Mouse (Mus musculus) forebrain, embryonic 15.5 days (tissue): ENCODE data around the gene Plekha5. TPM values are rescaled to one million over a fixed set of nuclear protein-coding genes. Genes with fewer than 3 reads are reported as not detected.
"Not testable (repeated sequence)": the region's sequence is repeated elsewhere in the genome, so short reads cannot be mapped to it uniquely, and the experiment has no call there.

Experiments used
- ATAC-seq: fragments of 200-750 bp; cut with Nextera tagmentation; replicated peaks from 2 replicates; pipeline ENCODE4 v1.8.0; 2017; ENCODE audit warnings: mild to moderate bottlenecking, moderate TSS enrichment, moderate library complexity
- H3K27ac ChIP-seq: fragments of 300-500 bp; sonication (generic); replicated peaks from 2 replicates; pipeline ENCODE4 v1.5.1; 2015; ENCODE audit warnings: mild to moderate bottlenecking, inconsistent platforms
- H3K27me3 ChIP-seq: fragments of 300-500 bp; sonication (generic); 2 replicates; pipeline ENCODE4 v1.6.1; 2015; ENCODE audit warnings: inconsistent platforms
- H3K36me3 ChIP-seq: fragments of 300-500 bp; sonication (generic); 2 replicates; pipeline ENCODE4 v1.6.1; 2015; ENCODE audit warnings: mild to moderate bottlenecking, inconsistent platforms
- H3K4me1 ChIP-seq: fragments of 300-500 bp; sonication (generic); 2 replicates; pipeline ENCODE4 v1.6.1; 2015; ENCODE audit warnings: inconsistent platforms
- H3K4me2 ChIP-seq: fragments of 300-500 bp; sonication (generic); replicated peaks from 2 replicates; pipeline ENCODE4 v1.6.1; 2015; ENCODE audit warnings: mild to moderate bottlenecking, inconsistent platforms
- H3K4me3 ChIP-seq: fragments of 300-500 bp; sonication (generic); 2 replicates; pipeline ENCODE4 v1.5.1; 2015; ENCODE audit warnings: mild to moderate bottlenecking, inconsistent platforms
- H3K9ac ChIP-seq: fragments of 300-500 bp; sonication (generic); replicated peaks from 2 replicates; pipeline ENCODE4 v1.6.1; 2015; ENCODE audit warnings: mild to moderate bottlenecking, inconsistent platforms
- H3K9me3 ChIP-seq: fragments of 300-500 bp; sonication (generic); 2 replicates; pipeline ENCODE4 v1.6.1; 2016; ENCODE audit warnings: inconsistent platforms
- WGBS: fragments of 180-500 bp; shearing (Covaris S2); methylation state at CpG from one replicate; pipeline ENCODE4 v1.1.7; 2015; ENCODE audit warnings: mixed read lengths; 5-methylcytosine and 5-hydroxymethylcytosine counted together
- polyA plus RNA-seq: library from polyadenylated mRNA; unstranded; fragments of >200 nt; fragmentation: Nextera tagmentation; extraction: Ambion mirVana; gene quantifications from 2 replicates; pipeline ENCODE4 v1.2.1, GENCODE M21; 2015

Plekha5 gene
- polyA plus RNA-seq, 1 experiment from 2014 or later = 32.7 TPM

- no peak overlapping the region for H3K4me3 ChIP-seq
- H3K36me3 ChIP-seq = no peaks in the 10 kb centered on the region
- 80% methylated on average over 3 of the region's 3 CpGs for WGBS
- no peak overlapping the region for H3K9ac ChIP-seq
- ATAC-seq = no peak
- H3K4me1 ChIP-seq = peaks cover 31% of the 10 kb centered on the region
- no peak overlapping the region for H3K27ac ChIP-seq
- no peak overlapping the region for H3K4me2 ChIP-seq
- no peaks in the 10 kb centered on the region for H3K9me3 ChIP-seq
- H3K27me3 ChIP-seq = no peaks in the 10 kb centered on the region
Measured at GRCm38 (mm10) chr6:140516202-140516601, 92.3 kb downstream of the Plekha5 start.

GRCm38 (mm10) chr6:140517188-140517587 is 93.3 kb downstream of the Plekha5 start:
- 74% methylated on average over 1 of the region's 1 CpGs for WGBS
- H3K36me3 ChIP-seq = no peaks in the 10 kb centered on the region
- H3K27me3 ChIP-seq = no peaks in the 10 kb centered on the region
- no peak overlapping the region for H3K27ac ChIP-seq
- no peaks in the 10 kb centered on the region for H3K9me3 ChIP-seq
- no peak overlapping the region for H3K4me2 ChIP-seq
- H3K9ac ChIP-seq = no peak overlapping the region
- H3K4me1 ChIP-seq = peaks cover 29% of the 10 kb centered on the region
- no peak overlapping the region for H3K4me3 ChIP-seq
- no peak for ATAC-seq

GRCm38 (mm10) chr6:140519019-140519418 is 95.2 kb downstream of the Plekha5 start:
- no peak overlapping the region for H3K9ac ChIP-seq
- H3K9me3 ChIP-seq = no peaks in the 10 kb centered on the region
- no peak overlapping the region for H3K4me2 ChIP-seq
- 0 out of 2 replicates have a peak overlapping the region, but pooled peaks have one; percentile 53 for H3K27ac ChIP-seq
- no peak overlapping the region for H3K4me3 ChIP-seq
- peaks cover 25% of the 10 kb centered on the region for H3K4me1 ChIP-seq
- H3K27me3 ChIP-seq = no peaks in the 10 kb centered on the region
- WGBS = 56% methylated on average over 13 of the region's 13 CpGs
- no peaks in the 10 kb centered on the region for H3K36me3 ChIP-seq
- ATAC-seq = peak; percentile 42; the same call in 1 of the 2 replicates

GRCm38 (mm10) chr6:140519488-140520159 is 95.8 kb downstream of the Plekha5 start:
- peak overlapping the region; percentile 53 for H3K27ac ChIP-seq
- H3K27me3 ChIP-seq = no peaks in the 10 kb centered on the region
- ATAC-seq = peak; percentile 71
- peaks cover 21% of the 10 kb centered on the region for H3K4me1 ChIP-seq
- no peaks in the 10 kb centered on the region for H3K9me3 ChIP-seq
- no peak overlapping the region for H3K4me2 ChIP-seq
- 33% methylated on average over 10 of the region's 10 CpGs for WGBS
- no peak overlapping the region for H3K4me3 ChIP-seq
- 0 out of 2 replicates have a peak overlapping the region, but pooled peaks have one; percentile 23 for H3K9ac ChIP-seq
- H3K36me3 ChIP-seq = no peaks in the 10 kb centered on the region

- peaks cover 17% of the 10 kb centered on the region for H3K4me1 ChIP-seq
- 51% methylated on average over 6 of the region's 6 CpGs for WGBS
- no peaks in the 10 kb centered on the region for H3K27me3 ChIP-seq
- no peak overlapping the region for H3K4me2 ChIP-seq
- H3K9me3 ChIP-seq = no peaks in the 10 kb centered on the region
- H3K9ac ChIP-seq = no peak overlapping the region
- no peak overlapping the region for H3K27ac ChIP-seq
- H3K4me3 ChIP-seq = no peak overlapping the region
- no peak for ATAC-seq
- no peaks in the 10 kb centered on the region for H3K36me3 ChIP-seq
Measured at GRCm38 (mm10) chr6:140520961-140521360, 97.1 kb downstream of the Plekha5 start.

- Histone ChIP-seq H3K36me3 (peaks cover 5% of the 10 kb centered on the region; the same call in 1 of the 2 replicates), H3K4me3 (no peak overlapping the region), H3K27ac (no peak overlapping the region), H3K4me1 (peaks cover 17% of the 10 kb centered on the region), H3K9me3 (no peaks in the 10 kb centered on the region), H3K9ac (no peak overlapping the region), H3K27me3 (no peaks in the 10 kb centered on the region), H3K4me2 (no peak overlapping the region)
- ATAC-seq = no peak
- WGBS = 69% methylated on average over 5 of the region's 5 CpGs
Measured at GRCm38 (mm10) chr6:140521832-140522231, 98.0 kb downstream of the Plekha5 start.

- Histone ChIP-seq H3K36me3 (peaks cover 10% of the 10 kb centered on the region; the same call in 1 of the 2 replicates), H3K9me3 (no peaks in the 10 kb centered on the region), H3K4me2 (no peak overlapping the region), H3K4me3 (no peak overlapping the region), H3K4me1 (peaks cover 17% of the 10 kb centered on the region), H3K27me3 (no peaks in the 10 kb centered on the region), H3K9ac (no peak overlapping the region), H3K27ac (no peak overlapping the region)
- WGBS = 81% methylated on average over 4 of the region's 4 CpGs
- ATAC-seq = no peak
Measured at GRCm38 (mm10) chr6:140523600-140523999, 99.7 kb downstream of the Plekha5 start.

- Histone ChIP-seq H3K9ac (no peak overlapping the region), H3K9me3 (no peaks in the 10 kb centered on the region), H3K27ac (no peak overlapping the region), H3K4me3 (no peak overlapping the region), H3K27me3 (no peaks in the 10 kb centered on the region), H3K4me1 (no peaks in the 10 kb centered on the region), H3K4me2 (no peak overlapping the region), H3K36me3 (peaks cover 16% of the 10 kb centered on the region; the same call in 1 of the 2 replicates)
- 90% methylated on average over 6 of the region's 6 CpGs for WGBS
- no peak for ATAC-seq
Measured at GRCm38 (mm10) chr6:140528414-140528813, 104.6 kb downstream of the Plekha5 start.

- H3K36me3 ChIP-seq, H3K27me3 ChIP-seq, ATAC-seq, H3K27ac ChIP-seq, H3K9me3 ChIP-seq, H3K4me1 ChIP-seq, H3K4me2 ChIP-seq, H3K9ac ChIP-seq, H3K4me3 ChIP-seq: not testable (repeated sequence)
- WGBS = 97% methylated on average over 1 of the region's 1 CpGs
Measured at GRCm38 (mm10) chr6:140532858-140533257, 109.0 kb downstream of the Plekha5 start.

- Histone ChIP-seq H3K4me3 (no peak overlapping the region), H3K27me3 (no peaks in the 10 kb centered on the region), H3K4me2 (no peak overlapping the region), H3K4me1 (no peaks in the 10 kb centered on the region), H3K9me3 (no peaks in the 10 kb centered on the region), H3K9ac (no peak overlapping the region), H3K36me3 (peaks cover 11% of the 10 kb centered on the region), H3K27ac (no peak overlapping the region)
- no peak for ATAC-seq
- WGBS = 89% methylated on average over 5 of the region's 5 CpGs
Measured at GRCm38 (mm10) chr6:140533606-140534005, 109.8 kb downstream of the Plekha5 start.

GRCm38 (mm10) chr6:140535504-140535903 is 111.7 kb downstream of the Plekha5 start:
- no peaks in the 10 kb centered on the region for H3K27me3 ChIP-seq
- WGBS = 87% methylated on average over 8 of the region's 8 CpGs
- no peak for ATAC-seq
- H3K4me3 ChIP-seq = no peak overlapping the region
- H3K9me3 ChIP-seq = no peaks in the 10 kb centered on the region
- H3K9ac ChIP-seq = no peak overlapping the region
- no peak overlapping the region for H3K4me2 ChIP-seq
- H3K27ac ChIP-seq = no peak overlapping the region
- no peaks in the 10 kb centered on the region for H3K4me1 ChIP-seq
- H3K36me3 ChIP-seq = peaks cover 16% of the 10 kb centered on the region

GRCm38 (mm10) chr6:140541919-140542318 is 118.1 kb downstream of the Plekha5 start:
- 94% methylated on average over 3 of the region's 3 CpGs for WGBS
- no peak for ATAC-seq
- Histone ChIP-seq H3K9ac (no peak overlapping the region), H3K4me3 (no peak overlapping the region), H3K27ac (no peak overlapping the region), H3K36me3 (peaks cover 17% of the 10 kb centered on the region), H3K9me3 (no peaks in the 10 kb centered on the region), H3K27me3 (no peaks in the 10 kb centered on the region), H3K4me2 (no peak overlapping the region), H3K4me1 (0 out of 2 replicates have a peak, but pooled peaks cover 3% of the 10 kb centered on the region)
